Mouse (Mus musculus): ENCODE data around the gene Olfr1377. TPM values are rescaled to one million over a fixed set of nuclear protein-coding genes. Genes with fewer than 3 reads are reported as not detected.
"Not testable (repeated sequence)": the region's sequence is repeated elsewhere in the genome, so short reads cannot be mapped to it uniquely, and the experiment has no call there.

Gene Olfr1377
- polyA plus RNA-seq, 1 experiment: not detected

DNA sequence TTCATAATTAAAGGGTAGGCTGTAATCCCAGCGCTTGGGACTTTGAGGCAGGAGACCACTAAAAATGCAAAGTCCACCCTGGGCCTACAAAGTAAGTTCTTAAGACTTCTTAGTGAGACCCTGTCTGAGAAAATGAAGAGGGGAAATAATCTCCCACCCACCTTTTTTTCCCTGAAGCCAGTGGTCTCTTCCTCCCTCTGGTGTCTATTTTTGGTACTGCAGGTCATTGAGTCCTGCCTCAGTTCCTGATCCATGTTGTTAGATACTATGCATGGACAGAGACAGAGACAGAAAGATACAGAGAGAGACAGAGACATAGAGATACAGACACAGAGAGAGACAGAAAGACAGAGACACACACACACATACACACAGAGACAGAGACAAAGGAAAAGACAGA, 51.1 kb downstream of the Olfr1377 start:
- H3K36me3 ChIP-seq (ENCODE audit: control insufficient read depth, insufficient read depth, low read length, poor library complexity, severe bottlenecking): no peaks in the 10 kb centered on the region
- no peaks in the 10 kb centered on the region for H3K9me3 ChIP-seq (replicated peaks; ENCODE audit: control insufficient read depth, insufficient read depth, low read length, poor library complexity, severe bottlenecking)
- no peak overlapping the region for H3K9ac ChIP-seq (ENCODE audit: low read depth, poor library complexity, severe bottlenecking)
- H3K4me1 ChIP-seq (ENCODE audit: control insufficient read depth, insufficient read depth, low read length): no peaks in the 10 kb centered on the region
- H3K27ac ChIP-seq (ENCODE audit: insufficient read depth, low read length): no peak overlapping the region
- no peak overlapping the region for H3K4me3 ChIP-seq (ENCODE audit: low read depth, low read length)
- no peaks in the 10 kb centered on the region for H3K27me3 ChIP-seq (ENCODE audit: control insufficient read depth, insufficient read depth, low read length, poor library complexity, severe bottlenecking)
- TF ChIP-seq POLR2A (IDR thresholded peaks at IDR 0.05; ENCODE audit: insufficient read depth, low read length): no peak
- no peak for TF ChIP-seq CTCF (IDR thresholded peaks at IDR 0.05; ENCODE audit: low read depth, low read length)
- no peak for TF ChIP-seq EP300 (IDR thresholded peaks at IDR 0.05; ENCODE audit: insufficient read depth, low read depth, low read length)

- H3K27me3 ChIP-seq (ENCODE audit: control insufficient read depth, insufficient read depth, low read length, poor library complexity, severe bottlenecking); H3K36me3 ChIP-seq (ENCODE audit: control insufficient read depth, insufficient read depth, low read length, poor library complexity, severe bottlenecking); H3K9ac ChIP-seq (ENCODE audit: low read depth, poor library complexity, severe bottlenecking); H3K9me3 ChIP-seq (replicated peaks; ENCODE audit: control insufficient read depth, insufficient read depth, low read length, poor library complexity, severe bottlenecking); H3K4me1 ChIP-seq (ENCODE audit: control insufficient read depth, insufficient read depth, low read length); H3K4me3 ChIP-seq (ENCODE audit: low read depth, low read length); H3K27ac ChIP-seq (ENCODE audit: insufficient read depth, low read length): not testable (repeated sequence)
Measured at GRCm38 (mm10) chr11:51034141-51034540, 52.4 kb downstream of the Olfr1377 start.

GRCm38 (mm10) chr11:51035951-51036350, 54.2 kb downstream of the Olfr1377 start:
- no peak overlapping the region for H3K9ac ChIP-seq (ENCODE audit: low read depth, poor library complexity, severe bottlenecking)
- H3K4me3 ChIP-seq (ENCODE audit: low read depth, low read length): no peak overlapping the region
- H3K27ac ChIP-seq (ENCODE audit: insufficient read depth, low read length): no peak overlapping the region
- H3K27me3 ChIP-seq (ENCODE audit: control insufficient read depth, insufficient read depth, low read length, poor library complexity, severe bottlenecking): no peaks in the 10 kb centered on the region
- no peaks in the 10 kb centered on the region for H3K36me3 ChIP-seq (ENCODE audit: control insufficient read depth, insufficient read depth, low read length, poor library complexity, severe bottlenecking)
- no peaks in the 10 kb centered on the region for H3K4me1 ChIP-seq (ENCODE audit: control insufficient read depth, insufficient read depth, low read length)
- TF ChIP-seq EP300 (IDR thresholded peaks at IDR 0.05; ENCODE audit: insufficient read depth, low read depth, low read length) (no peak), CTCF (IDR thresholded peaks at IDR 0.05; ENCODE audit: low read depth, low read length) (no peak), POLR2A (IDR thresholded peaks at IDR 0.05; ENCODE audit: insufficient read depth, low read length) (no peak)
- no peaks in the 10 kb centered on the region for H3K9me3 ChIP-seq (replicated peaks; ENCODE audit: control insufficient read depth, insufficient read depth, low read length, poor library complexity, severe bottlenecking)

Other genes with a start within 250 kb of the Olfr1377 start
- 13.7 and 13.8 TPM in 2 replicates for gene Zfp354c, start 154.2 kb upstream of the Olfr1377 start, polyA plus RNA-seq (2011; ENCODE audit: insufficient read depth, insufficient read length, low read depth, missing spikeins)
- 0.45 and 0.50 TPM in 2 replicates for gene Zfp879, start 140.4 kb upstream of the Olfr1377 start, polyA plus RNA-seq (2011; ENCODE audit: insufficient read depth, insufficient read length, low read depth, missing spikeins)
- gene Grm6, start 131.3 kb upstream of the Olfr1377 start, polyA plus RNA-seq (2011; ENCODE audit: insufficient read depth, insufficient read length, low read depth, missing spikeins): 0.25 TPM in 1 of 2 replicates, not detected in the other
- gene Zfp454, start 94.3 kb upstream of the Olfr1377 start, polyA plus RNA-seq (2011; ENCODE audit: insufficient read depth, insufficient read length, low read depth, missing spikeins): 2.1 and 2.3 TPM in 2 replicates
- 16.5 and 16.8 TPM in 2 replicates for gene Zfp2, start 65.8 kb upstream of the Olfr1377 start, polyA plus RNA-seq (2011; ENCODE audit: insufficient read depth, insufficient read length, low read depth, missing spikeins)
- 0.52 and 1.0 TPM in 2 replicates for gene Zfp354b, start 50.3 kb upstream of the Olfr1377 start, polyA plus RNA-seq (2011; ENCODE audit: insufficient read depth, insufficient read length, low read depth, missing spikeins)
- gene 4933414I15Rik, start 38.2 kb upstream of the Olfr1377 start, polyA plus RNA-seq (2011; ENCODE audit: insufficient read depth, insufficient read length, low read depth, missing spikeins): not detected in 2 replicates
- not detected in 2 replicates for gene Prop1, start 28.2 kb upstream of the Olfr1377 start, polyA plus RNA-seq (2011; ENCODE audit: insufficient read depth, insufficient read length, low read depth, missing spikeins)
- gene Olfr1378, start 15.4 kb upstream of the Olfr1377 start, polyA plus RNA-seq (2011; ENCODE audit: insufficient read depth, insufficient read length, low read depth, missing spikeins): not detected in 2 replicates
- gene Olfr51, start 21.6 kb downstream of the Olfr1377 start, polyA plus RNA-seq (2011; ENCODE audit: insufficient read depth, insufficient read length, low read depth, missing spikeins): not detected in 2 replicates
- gene Olfr54, start 32.3 kb downstream of the Olfr1377 start, polyA plus RNA-seq (2011; ENCODE audit: insufficient read depth, insufficient read length, low read depth, missing spikeins): 0.16 TPM in 1 of 2 replicates, not detected in the other
- gene Olfr1375, start 66.1 kb downstream of the Olfr1377 start, polyA plus RNA-seq (2011; ENCODE audit: insufficient read depth, insufficient read length, low read depth, missing spikeins): not detected in 2 replicates
- 3.5 and 3.9 TPM in 2 replicates for gene Zfp354a, start 77.3 kb downstream of the Olfr1377 start, polyA plus RNA-seq (2011; ENCODE audit: insufficient read depth, insufficient read length, low read depth, missing spikeins)
- 3.2 and 4.1 TPM in 2 replicates for gene Gm12569, start 238.5 kb downstream of the Olfr1377 start, polyA plus RNA-seq (2011; ENCODE audit: insufficient read depth, insufficient read length, low read depth, missing spikeins)

Data from ES-Bruce4 (cell line).